Mouse (Mus musculus) hindbrain, embryonic 15.5 days (tissue): ENCODE results near the gene Mapk14. TPM values are rescaled to one million over a fixed set of nuclear protein-coding genes. Genes with fewer than 3 reads are reported as not detected.

Experiments used
- ATAC-seq: fragments of 200-750 bp; cut with Nextera tagmentation; 2 replicates; pipeline ENCODE4 v1.8.0; 2017; ENCODE audit warnings: low read depth, moderate number of reproducible peaks, moderate TSS enrichment; ENCODE audit not compliant: low FRiP score
- H3K27ac ChIP-seq: fragments of 300-500 bp; sonication (generic); replicated peaks from 2 replicates; pipeline ENCODE4 v1.5.1; 2015; ENCODE audit warnings: mild to moderate bottlenecking, inconsistent platforms
- H3K27me3 ChIP-seq: fragments of 300-500 bp; sonication (generic); 2 replicates; pipeline ENCODE4 v1.6.1; 2015; ENCODE audit warnings: control low read depth, inconsistent platforms
- H3K36me3 ChIP-seq: fragments of 300-500 bp; sonication (generic); 2 replicates; pipeline ENCODE4 v1.6.1; 2015; ENCODE audit warnings: control low read depth, inconsistent platforms
- H3K4me1 ChIP-seq: fragments of 300-500 bp; sonication (generic); replicated peaks from 2 replicates; pipeline ENCODE4 v1.6.1; 2015; ENCODE audit warnings: control low read depth, inconsistent platforms
- H3K4me2 ChIP-seq: fragments of 300-500 bp; sonication (generic); 2 replicates; pipeline ENCODE4 v1.6.1; 2015; ENCODE audit warnings: moderate library complexity, mild to moderate bottlenecking, inconsistent platforms
- H3K4me3 ChIP-seq: fragments of 300-500 bp; sonication (generic); 2 replicates; pipeline ENCODE4 v1.5.1; 2015; ENCODE audit warnings: mild to moderate bottlenecking, inconsistent platforms
- H3K9ac ChIP-seq: fragments of 300-500 bp; sonication (generic); 2 replicates; pipeline ENCODE4 v1.6.1; 2015; ENCODE audit warnings: inconsistent platforms
- H3K9me3 ChIP-seq: fragments of 300-500 bp; sonication (generic); 2 replicates; pipeline ENCODE4 v1.6.1; 2016; ENCODE audit warnings: control low read depth, inconsistent platforms
- WGBS: fragments of 180-500 bp; shearing (Covaris S2); methylation state at CpG from one replicate; pipeline ENCODE4 v1.1.7; 2015; 5-methylcytosine and 5-hydroxymethylcytosine counted together
- polyA plus RNA-seq: library from polyadenylated mRNA; unstranded; fragments of >200 nt; fragmentation: Nextera tagmentation; extraction: Ambion mirVana; gene quantifications from 2 replicates; pipeline ENCODE4 v1.2.1, GENCODE M21; 2015

Gene Mapk14
- polyA plus RNA-seq, 1 experiment from 2014 or later: 28.7 TPM

GRCm38 (mm10) chr17:28776817-28777216 is 85.7 kb downstream of the Mapk14 start:
- H3K27ac ChIP-seq: no peak overlapping the region
- no peak overlapping the region for H3K4me3 ChIP-seq
- H3K4me2 ChIP-seq: no peak overlapping the region
- H3K9me3 ChIP-seq: no peaks in the 10 kb centered on the region
- H3K4me1 ChIP-seq: no peaks in the 10 kb centered on the region
- no peaks in the 10 kb centered on the region for H3K27me3 ChIP-seq
- WGBS: 95% methylated on average over 3 of the region's 3 CpGs
- H3K9ac ChIP-seq: no peak overlapping the region
- ATAC-seq: no peak
- no peaks in the 10 kb centered on the region for H3K36me3 ChIP-seq

DNA sequence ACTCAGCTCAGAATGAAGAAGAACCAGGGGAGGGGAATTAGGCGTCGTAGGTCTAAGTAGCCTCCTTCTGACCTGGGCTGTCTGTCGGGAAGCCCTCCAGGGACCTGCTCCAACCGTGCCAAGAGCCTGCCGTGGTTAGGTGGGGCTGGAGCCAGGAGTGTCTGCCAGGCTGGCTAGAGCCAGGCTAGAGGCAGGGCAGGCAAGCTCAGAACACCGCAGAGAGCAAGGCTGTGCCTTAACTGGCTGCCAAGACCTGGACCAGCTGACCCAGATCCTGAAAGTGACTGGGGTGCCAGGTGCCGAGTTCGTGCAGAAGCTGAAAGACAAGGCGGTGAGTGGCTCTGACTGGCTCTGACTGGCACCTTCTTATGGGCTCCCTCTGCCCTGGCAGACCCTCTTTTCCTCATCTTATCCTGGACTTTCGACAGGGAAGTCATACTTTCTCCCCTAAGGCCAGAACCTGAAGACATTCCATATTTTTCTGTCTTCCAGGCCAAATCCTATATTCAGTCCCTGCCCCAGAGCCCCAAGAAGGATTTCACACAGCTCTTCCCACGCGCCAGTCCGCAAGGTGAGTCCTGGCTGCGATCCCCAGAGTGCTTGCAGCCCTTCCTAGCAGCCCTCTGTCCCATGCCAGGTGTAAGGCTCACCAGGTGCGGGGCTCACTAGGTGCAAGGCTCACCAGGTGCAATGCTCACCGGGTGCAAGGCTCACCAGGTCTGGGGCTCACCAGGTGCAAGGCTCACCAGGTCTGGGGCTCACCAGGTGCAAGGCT is 86.3 kb downstream of the Mapk14 start:
- 79% methylated on average over 16 of the region's 16 CpGs for WGBS

DNA sequence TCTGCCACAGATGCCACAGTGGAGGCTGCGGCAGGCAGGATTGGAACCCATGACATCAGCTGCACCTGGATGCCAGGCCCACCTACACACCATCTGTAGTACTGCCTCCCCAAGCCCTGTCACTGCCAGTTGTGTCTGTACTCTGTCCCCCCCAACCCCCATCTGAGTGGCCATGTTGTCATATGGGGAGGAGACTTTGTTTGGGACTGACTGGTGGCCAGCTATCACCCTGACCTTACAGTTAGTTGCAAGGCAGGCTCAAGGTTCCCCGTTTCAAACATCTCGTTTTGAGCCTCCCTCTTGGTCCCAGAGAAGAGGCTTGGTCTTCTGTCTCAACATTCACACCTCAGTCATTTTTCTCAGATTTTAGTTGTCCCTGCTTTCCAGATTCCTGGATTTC is 88.6 kb downstream of the Mapk14 start:
- Histone ChIP-seq H3K9ac (no peak overlapping the region), H3K4me3 (no peak overlapping the region), H3K4me1 (no peaks in the 10 kb centered on the region), H3K27ac (no peak overlapping the region), H3K36me3 (no peaks in the 10 kb centered on the region), H3K9me3 (no peaks in the 10 kb centered on the region), H3K27me3 (no peaks in the 10 kb centered on the region), H3K4me2 (no peak overlapping the region)
- ATAC-seq: no peak
- 94% methylated on average over 3 of the region's 3 CpGs for WGBS

More for the DNA sequence above, 86.3 kb downstream of the Mapk14 start:
- H3K4me3 ChIP-seq: no peak overlapping the region
- no peak overlapping the region for H3K4me2 ChIP-seq
- no peaks in the 10 kb centered on the region for H3K27me3 ChIP-seq
- no peaks in the 10 kb centered on the region for H3K36me3 ChIP-seq
- no peak for ATAC-seq
- H3K9ac ChIP-seq: no peak overlapping the region
- no peak overlapping the region for H3K27ac ChIP-seq
- no peaks in the 10 kb centered on the region for H3K9me3 ChIP-seq
- H3K4me1 ChIP-seq: no peaks in the 10 kb centered on the region

- no peaks in the 10 kb centered on the region for H3K36me3 ChIP-seq
- no peaks in the 10 kb centered on the region for H3K27me3 ChIP-seq
- H3K4me1 ChIP-seq: no peaks in the 10 kb centered on the region
- 76% methylated on average over 3 of the region's 3 CpGs for WGBS
- H3K4me2 ChIP-seq: no peak overlapping the region
- ATAC-seq: no peak
- H3K9me3 ChIP-seq: no peaks in the 10 kb centered on the region
- no peak overlapping the region for H3K27ac ChIP-seq
- H3K4me3 ChIP-seq: no peak overlapping the region
- H3K9ac ChIP-seq: no peak overlapping the region
These were observed 89.7 kb downstream of the Mapk14 start for GRCm38 (mm10) chr17:28780836-28781235.

GRCm38 (mm10) chr17:28781290-28782045 is 90.3 kb downstream of the Mapk14 start:
- Histone ChIP-seq H3K27ac (no peak overlapping the region), H3K4me3 (no peak overlapping the region), H3K36me3 (no peaks in the 10 kb centered on the region), H3K9me3 (no peaks in the 10 kb centered on the region), H3K27me3 (no peaks in the 10 kb centered on the region), H3K9ac (no peak overlapping the region), H3K4me1 (no peaks in the 10 kb centered on the region), H3K4me2 (no peak overlapping the region)
- no peak for ATAC-seq
- WGBS: 55% methylated on average over 9 of the region's 9 CpGs

GRCm38 (mm10) chr17:28785036-28785435 is 93.9 kb downstream of the Mapk14 start:
- H3K9ac ChIP-seq: no peak overlapping the region
- no peak overlapping the region for H3K4me3 ChIP-seq
- H3K27me3 ChIP-seq: no peaks in the 10 kb centered on the region
- no peaks in the 10 kb centered on the region for H3K9me3 ChIP-seq
- ATAC-seq: no peak
- no peaks in the 10 kb centered on the region for H3K4me1 ChIP-seq
- 84% methylated on average over 3 of the region's 3 CpGs for WGBS
- H3K27ac ChIP-seq: no peak overlapping the region
- no peaks in the 10 kb centered on the region for H3K36me3 ChIP-seq
- H3K4me2 ChIP-seq: no peak overlapping the region

DNA sequence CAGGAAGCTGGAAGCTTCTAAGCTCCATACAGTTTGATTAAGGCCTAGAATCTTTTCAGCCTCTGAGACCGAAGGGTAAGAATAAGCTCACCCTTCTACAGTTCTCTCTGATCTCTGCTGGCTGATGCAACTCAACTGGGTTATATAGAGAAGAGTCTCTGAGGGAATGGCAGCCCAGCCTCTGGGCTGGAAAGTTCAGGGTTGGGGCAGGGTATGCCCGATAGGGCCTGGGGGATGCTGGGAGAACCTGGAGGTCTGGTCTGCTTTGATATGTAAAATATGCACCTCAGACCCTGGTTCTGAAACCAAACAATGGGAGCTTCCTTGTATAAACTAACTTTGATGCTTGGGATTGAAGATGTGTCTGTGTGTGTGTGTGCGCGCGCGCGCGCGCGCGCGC is 96.4 kb downstream of the Mapk14 start:
- Histone ChIP-seq H3K4me1 (no peaks in the 10 kb centered on the region), H3K4me3 (no peak overlapping the region), H3K36me3 (no peaks in the 10 kb centered on the region), H3K9ac (no peak overlapping the region), H3K9me3 (no peaks in the 10 kb centered on the region), H3K27me3 (no peaks in the 10 kb centered on the region), H3K4me2 (no peak overlapping the region), H3K27ac (no peak overlapping the region)
- 95% methylated on average over 12 of the region's 12 CpGs for WGBS
- ATAC-seq: no peak

DNA sequence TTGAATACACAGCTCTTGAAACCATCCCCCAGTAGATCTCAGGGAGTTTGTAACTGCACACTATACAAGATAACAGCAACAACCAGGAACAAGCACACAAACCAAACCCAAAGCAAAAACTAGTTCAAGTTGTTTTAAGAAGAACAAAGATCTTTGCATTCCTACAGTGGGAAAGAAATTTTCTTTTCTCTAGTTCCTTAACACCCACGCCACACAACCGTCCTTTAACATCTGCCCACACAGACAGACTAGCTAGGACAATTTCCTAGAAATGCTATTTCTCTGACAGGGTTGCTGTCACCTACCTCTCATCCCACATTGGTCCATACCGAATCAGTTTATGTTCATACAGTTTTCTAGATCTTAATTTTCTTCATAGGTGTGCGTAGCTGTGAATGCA is 105.9 kb downstream of the Mapk14 start:
- Histone ChIP-seq H3K36me3 (no peaks in the 10 kb centered on the region), H3K4me3 (no peak overlapping the region), H3K9ac (no peak overlapping the region), H3K4me1 (peaks cover 18% of the 10 kb centered on the region), H3K4me2 (no peak overlapping the region), H3K27me3 (no peaks in the 10 kb centered on the region), H3K9me3 (no peaks in the 10 kb centered on the region), H3K27ac (no peak overlapping the region)
- WGBS: 91% methylated on average over 4 of the region's 4 CpGs
- ATAC-seq: no peak

Other genes with a start within 250 kb of the Mapk14 start
- gene Fkbp5, start 173.8 kb upstream of the Mapk14 start, polyA plus RNA-seq: 31.5 and 32.5 TPM in 2 replicates
- not detected in 2 replicates for gene Armc12, start 160.5 kb upstream of the Mapk14 start, polyA plus RNA-seq
- gene Clpsl2, start 141.9 kb upstream of the Mapk14 start, polyA plus RNA-seq: not detected in 2 replicates
- gene Clps, start 130.6 kb upstream of the Mapk14 start, polyA plus RNA-seq: 0.44 and 0.47 TPM in 2 replicates
- 16.4 and 16.5 TPM in 2 replicates for gene Lhfpl5, start 115.7 kb upstream of the Mapk14 start, polyA plus RNA-seq
- gene Srpk1, start 68.6 kb upstream of the Mapk14 start, polyA plus RNA-seq: 86.6 and 88.7 TPM in 2 replicates
- 1.5 and 1.8 TPM in 2 replicates for gene Slc26a8, start 1.1 kb upstream of the Mapk14 start, polyA plus RNA-seq
- 3.0 and 3.2 TPM in 2 replicates for gene AC170998.1, start 34.8 kb downstream of the Mapk14 start, polyA plus RNA-seq
- gene Mapk13, start 78.0 kb downstream of the Mapk14 start, polyA plus RNA-seq: 0.97 and 1.7 TPM in 2 replicates
- gene Brpf3, start 109.8 kb downstream of the Mapk14 start, polyA plus RNA-seq: 8.1 and 9.6 TPM in 2 replicates
- 0.04 TPM in 1 of 2 replicates, not detected in the other for gene Pnpla1, start 167.1 kb downstream of the Mapk14 start, polyA plus RNA-seq
- 1.3 and 1.9 TPM in 2 replicates for gene 4930539E08Rik, start 224.0 kb downstream of the Mapk14 start, polyA plus RNA-seq